Mouse (Mus musculus) spleen, adult 2 months (tissue): ENCODE results near the gene Tex38. TPM values are rescaled to one million over a fixed set of nuclear protein-coding genes. Genes with fewer than 3 reads are reported as not detected.

ENCODE experiments used
- DNase-seq, 2 experiments: peaks; one replicate each; pipeline versions ENCODE4 v3.0.0 to v3.0.0-alpha.2; 2012 to 2021; ENCODE audit warnings: low spot score in 2 of 2, low read depth in 1 of 2
- H3K27ac ChIP-seq: fragments of 200-500 bp; 2 replicates; pipeline ENCODE4 v1.5.1; 2012; ENCODE audit warnings: low read length, inconsistent platforms; ENCODE audit not compliant: insufficient read depth
- H3K27me3 ChIP-seq: fragments of 200-500 bp; 2 replicates; pipeline ENCODE4 v1.6.1; 2012; ENCODE audit warnings: mild to moderate bottlenecking, moderate library complexity, low read length, inconsistent platforms; ENCODE audit not compliant: control insufficient read depth, insufficient read depth
- H3K36me3 ChIP-seq: fragments of 200-500 bp; 2 replicates; pipeline ENCODE4 v1.6.1; 2012; ENCODE audit warnings: mild to moderate bottlenecking, low read length, inconsistent platforms; ENCODE audit not compliant: control insufficient read depth, insufficient read depth
- H3K4me1 ChIP-seq: fragments of 200-500 bp; 2 replicates; pipeline ENCODE4 v1.6.1; 2011; ENCODE audit warnings: inconsistent platforms; ENCODE audit not compliant: control insufficient read depth, insufficient read depth, insufficient read length
- H3K4me3 ChIP-seq: fragments of 200-500 bp; 2 replicates; pipeline ENCODE4 v1.5.1; 2011; ENCODE audit warnings: mild to moderate bottlenecking, inconsistent platforms; ENCODE audit not compliant: insufficient read depth, insufficient read length; ENCODE audit errors: extremely low read depth
- CTCF ChIP-seq: fragments of 200-500 bp; IDR thresholded peaks from 2 replicates; pipeline ENCODE4 v1.5.1; 2011; ENCODE audit warnings: mild to moderate bottlenecking, inconsistent platforms; ENCODE audit not compliant: insufficient read depth, insufficient read length, insufficient replicate concordance; ENCODE audit errors: extremely low read depth
- POLR2A ChIP-seq: fragments of 200-500 bp; IDR thresholded peaks from 2 replicates; pipeline ENCODE4 v1.6.1; 2011; ENCODE audit warnings: low read depth, low read length, inconsistent platforms
- WGBS: fragments of 180-500 bp; shearing (Covaris S2); methylation state at CpG from one replicate; pipeline ENCODE4 v1.1.7; 2018; 5-methylcytosine and 5-hydroxymethylcytosine counted together
- polyA plus RNA-seq: library from polyadenylated mRNA; depleted of rRNA; stranded (reverse); fragments of >200 nt; gene quantifications from 2 replicates; pipeline ENCODE4 v1.2.3, GENCODE M21; 2012

Gene Tex38
- polyA plus RNA-seq, 1 experiment: 0.14 TPM

- H3K36me3 ChIP-seq: peaks cover 28% of the 10 kb centered on the region
- no peak overlapping the region for H3K4me3 ChIP-seq
- TF ChIP-seq POLR2A (no peak), CTCF (no peak)
- WGBS: 94% methylated on average over 3 of the region's 3 CpGs
- DNase-seq: no peak
- no peak overlapping the region for H3K27ac ChIP-seq
- no peaks in the 10 kb centered on the region for H3K27me3 ChIP-seq
- no peaks in the 10 kb centered on the region for H3K4me1 ChIP-seq
Observed at GRCm38 (mm10) chr4:115799981-115800380, 19.2 kb upstream of the Tex38 start.

GRCm38 (mm10) chr4:115795360-115795759, 14.5 kb upstream of the Tex38 start:
- H3K27me3 ChIP-seq: no peaks in the 10 kb centered on the region
- H3K4me3 ChIP-seq: no peak overlapping the region
- no peak for DNase-seq
- TF ChIP-seq CTCF: no peak
- TF ChIP-seq POLR2A: no peak
- peaks cover 31% of the 10 kb centered on the region for H3K36me3 ChIP-seq
- H3K27ac ChIP-seq: no peak overlapping the region
- H3K4me1 ChIP-seq: no peaks in the 10 kb centered on the region
- WGBS: 87% methylated on average over 3 of the region's 3 CpGs

DNA sequence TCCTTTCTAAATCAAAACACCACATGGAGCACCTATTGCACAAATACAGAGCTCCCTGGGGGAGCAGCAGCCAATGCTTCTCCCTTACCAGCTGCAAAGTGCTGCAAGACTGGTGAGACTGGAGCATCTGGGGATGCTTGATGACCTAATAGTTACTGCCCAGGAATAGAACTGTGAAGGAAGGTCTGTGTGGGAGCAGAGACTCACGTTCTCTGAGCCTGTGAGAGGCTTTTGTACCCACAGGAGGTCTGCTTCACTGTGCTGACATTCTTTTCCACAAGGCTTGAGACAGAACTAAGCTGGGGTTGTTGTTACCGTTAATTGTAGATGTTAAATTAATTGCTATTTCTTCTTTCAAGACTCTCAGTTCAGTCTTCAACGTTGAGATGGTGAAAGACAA, 10.0 kb upstream of the Tex38 start:
- WGBS: 90% methylated on average over 3 of the region's 3 CpGs
- H3K36me3 ChIP-seq: peaks cover 19% of the 10 kb centered on the region
- H3K4me3 ChIP-seq: no peak overlapping the region
- H3K27ac ChIP-seq: no peak overlapping the region
- TF ChIP-seq CTCF (no peak), POLR2A (no peak)
- no peak for DNase-seq
- no peaks in the 10 kb centered on the region for H3K27me3 ChIP-seq
- no peaks in the 10 kb centered on the region for H3K4me1 ChIP-seq

DNA sequence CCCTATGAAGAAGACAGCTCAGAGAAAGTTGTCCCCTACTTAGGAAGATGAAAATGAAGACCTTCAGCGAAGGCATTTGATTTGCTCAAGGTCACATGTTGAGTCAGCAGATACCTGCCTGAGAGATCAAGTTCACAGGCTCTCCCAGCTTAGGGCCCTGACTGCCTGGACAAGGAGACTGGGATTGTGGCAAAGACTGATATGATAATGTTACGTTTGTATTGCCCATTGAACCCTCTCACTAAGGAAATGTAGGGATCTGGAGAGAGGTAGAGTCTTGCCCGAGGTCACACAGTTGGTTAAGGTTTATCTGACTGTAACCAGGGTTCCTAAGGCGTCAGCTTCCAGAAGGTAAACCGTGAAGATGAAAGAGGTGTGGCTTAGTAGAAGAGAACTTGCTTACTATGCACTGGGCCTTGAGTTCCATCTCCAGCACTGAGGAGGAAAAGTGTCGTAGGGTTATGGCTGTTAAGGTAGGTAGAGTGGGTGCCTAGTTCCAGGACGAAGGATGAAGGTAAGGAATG, 4.8 kb upstream of the Tex38 start:
- peaks cover 4% of the 10 kb centered on the region for H3K36me3 ChIP-seq
- peak overlapping the region; percentile 84 for H3K4me3 ChIP-seq
- WGBS: 48% methylated on average over 7 of the region's 7 CpGs
- no peak overlapping the region for H3K27ac ChIP-seq
- peaks cover 3% of the 10 kb centered on the region; the same call in 1 of the 2 replicates for H3K4me1 ChIP-seq
- no peak for DNase-seq
- H3K27me3 ChIP-seq: no peaks in the 10 kb centered on the region
- TF ChIP-seq CTCF: no peak
- TF ChIP-seq POLR2A: no peak

DNA sequence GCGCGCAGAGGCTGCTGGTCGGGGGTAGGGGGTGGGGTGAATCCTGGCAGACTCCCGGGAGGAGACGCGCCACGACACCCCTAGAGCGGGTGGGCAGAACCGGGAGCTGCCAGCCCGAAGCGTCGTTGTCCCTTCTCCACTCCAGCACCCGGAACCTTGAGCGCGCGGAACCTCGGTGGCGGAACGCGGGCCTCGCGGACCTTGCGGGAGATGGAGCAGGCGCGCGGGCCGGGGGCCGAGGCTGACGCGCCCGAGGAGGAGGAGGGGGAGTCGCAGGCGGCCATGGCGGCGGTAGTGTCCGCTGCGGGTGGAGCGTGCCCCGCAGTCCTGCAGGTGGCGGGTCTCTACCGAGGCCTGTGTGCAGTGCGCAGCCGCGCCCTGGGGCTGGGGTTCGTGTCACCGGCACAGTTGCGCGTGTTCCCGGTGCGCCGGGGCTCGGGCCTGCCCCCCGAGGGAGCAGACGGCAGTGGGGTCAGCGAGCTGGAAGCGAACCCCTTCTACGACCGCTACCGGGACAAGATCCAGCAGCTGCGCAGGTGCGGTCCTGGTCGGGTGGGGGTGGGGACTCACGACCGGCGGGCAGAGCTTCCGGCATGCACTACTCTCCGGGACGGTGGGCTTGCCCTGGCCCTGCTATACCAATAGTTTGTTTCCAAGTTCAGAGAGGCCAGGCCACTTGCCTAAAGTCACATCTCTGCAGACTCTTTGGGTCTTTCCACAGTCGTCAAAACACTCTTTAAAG, 4.1 kb upstream of the Tex38 start, which contains the start of gene Atpaf1:
Gene Atpaf1 (plus strand): TSS at position 44 of the 742 bp plus-strand sequence.
- WGBS: under 1% methylated on average over 58 of the region's 69 CpGs
- peak within 1 kb of the TSS; percentile 61 for H3K27ac ChIP-seq
- DNase-seq: peak; percentile 40 to 55
- peak within 1 kb of the TSS; percentile 84 for H3K4me3 ChIP-seq
- TF ChIP-seq POLR2A (no peak; the same call in 1 of the 2 replicates), CTCF (no peak)
- H3K4me1 ChIP-seq: peaks cover 3% of the 10 kb centered on the region; the same call in 1 of the 2 replicates
- H3K27me3 ChIP-seq: no peaks in the 10 kb centered on the region
- H3K36me3 ChIP-seq: peaks cover 3% of the 10 kb centered on the region; the same call in 1 of the 2 replicates

DNA sequence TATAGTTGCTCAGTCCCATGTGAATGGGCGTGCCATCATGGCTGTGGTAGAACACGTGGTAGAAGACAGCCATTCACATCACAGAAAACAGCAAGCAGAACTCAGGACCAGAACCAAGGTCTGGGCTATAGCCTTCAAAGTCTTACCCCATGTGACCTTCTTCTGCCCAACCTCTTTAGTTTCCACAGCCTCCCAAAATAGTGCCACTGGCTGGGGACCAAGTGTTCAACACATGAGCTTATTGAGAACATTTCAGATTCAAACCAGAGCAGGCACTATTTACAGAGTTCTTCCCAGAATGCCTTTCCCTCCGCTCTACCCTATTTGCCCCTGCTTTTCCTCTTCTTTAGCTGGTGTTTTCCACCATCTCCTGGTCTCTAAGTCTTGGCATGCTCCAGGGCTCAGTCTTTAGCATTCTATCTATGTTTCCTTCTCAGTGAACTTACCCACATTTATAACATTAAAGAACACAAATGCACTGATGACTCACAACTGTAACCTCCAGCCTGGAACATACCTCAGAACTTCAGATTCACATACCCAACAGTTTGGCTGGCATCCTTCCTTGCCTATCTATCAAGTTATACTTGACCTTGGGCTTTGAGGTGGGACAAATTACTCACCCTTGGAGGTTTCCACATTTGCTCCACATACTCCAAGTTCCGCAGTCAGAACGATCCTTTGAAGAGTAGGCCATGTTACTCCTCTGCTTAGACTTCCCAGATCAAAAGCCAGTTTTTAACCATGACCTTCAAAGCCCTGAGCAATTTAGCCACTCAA, 1.4 kb upstream of the Tex38 start:
- Histone ChIP-seq H3K4me1 (peaks cover 3% of the 10 kb centered on the region; the same call in 1 of the 2 replicates), H3K36me3 (peaks cover 2% of the 10 kb centered on the region; the same call in 1 of the 2 replicates), H3K27ac (no peak overlapping the region), H3K27me3 (no peaks in the 10 kb centered on the region), H3K4me3 (no peak overlapping the region)
- no peak for DNase-seq
- TF ChIP-seq POLR2A (no peak), CTCF (no peak)
- WGBS: 90% methylated on average over 5 of the region's 5 CpGs
